Mouse (Mus musculus): Measurements from ENCODE around the gene Nfkbib. TPM values are rescaled to one million over a fixed set of nuclear protein-coding genes. Genes with fewer than 3 reads are reported as not detected.

Gene Nfkbib
- polyA plus RNA-seq, 1 experiment from 2014 or later: 38.9 TPM

- no peak for ATAC-seq (ENCODE audit: insufficient number of reproducible peaks, insufficient read depth, low FRiP score, low read depth)
- Histone ChIP-seq H3K4me1 (ENCODE audit: control insufficient read depth, insufficient read depth, low read length) (peaks cover 5% of the 10 kb centered on the region; the same call in 1 of the 2 replicates), H3K9ac (replicated peaks; ENCODE audit: low read depth, low read length) (no peak overlapping the region), H3K4me3 (ENCODE audit: low read depth, low read length) (no peak overlapping the region), H3K9me3 (ENCODE audit: control insufficient read depth, low read depth, low read length) (no peaks in the 10 kb centered on the region), H3K4me2 (replicated peaks; ENCODE audit: low read depth, low read length) (no peak overlapping the region), H3K36me3 (ENCODE audit: control insufficient read depth, insufficient read depth, low read length) (peaks cover 15% of the 10 kb centered on the region), H3K27ac (ENCODE audit: low read length) (no peak overlapping the region), H3K27me3 (ENCODE audit: control insufficient read depth, insufficient read depth, low read length) (no peaks in the 10 kb centered on the region)
- WGBS: 90% methylated on average over 8 of the region's 8 CpGs
Measured at GRCm38 (mm10) chr7:28781261-28781663, 13.9 kb upstream of the Nfkbib start.

GRCm38 (mm10) chr7:28780857-28781256 is 13.5 kb upstream of the Nfkbib start:
- Histone ChIP-seq H3K4me3 (ENCODE audit: low read depth, low read length) (no peak overlapping the region), H3K9me3 (ENCODE audit: control insufficient read depth, low read depth, low read length) (no peaks in the 10 kb centered on the region), H3K4me1 (ENCODE audit: control insufficient read depth, insufficient read depth, low read length) (peaks cover 5% of the 10 kb centered on the region; the same call in 1 of the 2 replicates), H3K27me3 (ENCODE audit: control insufficient read depth, insufficient read depth, low read length) (no peaks in the 10 kb centered on the region), H3K27ac (ENCODE audit: low read length) (no peak overlapping the region; the same call in 1 of the 2 replicates), H3K9ac (replicated peaks; ENCODE audit: low read depth, low read length) (no peak overlapping the region), H3K36me3 (ENCODE audit: control insufficient read depth, insufficient read depth, low read length) (peaks cover 12% of the 10 kb centered on the region), H3K4me2 (replicated peaks; ENCODE audit: low read depth, low read length) (no peak overlapping the region)
- 76% methylated on average over 7 of the region's 7 CpGs for WGBS
- ATAC-seq (ENCODE audit: insufficient number of reproducible peaks, insufficient read depth, low FRiP score, low read depth): no peak

GRCm38 (mm10) chr7:28780067-28780658 is 12.9 kb upstream of the Nfkbib start:
- peaks cover 12% of the 10 kb centered on the region for H3K36me3 ChIP-seq (ENCODE audit: control insufficient read depth, insufficient read depth, low read length)
- ATAC-seq (ENCODE audit: insufficient number of reproducible peaks, insufficient read depth, low FRiP score, low read depth): peak; percentile 70; the same call in 1 of the 2 replicates
- 39% methylated on average over 6 of the region's 6 CpGs for WGBS
- H3K9ac ChIP-seq (replicated peaks; ENCODE audit: low read depth, low read length): no peak overlapping the region
- H3K9me3 ChIP-seq (ENCODE audit: control insufficient read depth, low read depth, low read length): no peaks in the 10 kb centered on the region
- no peak overlapping the region for H3K4me2 ChIP-seq (replicated peaks; ENCODE audit: low read depth, low read length)
- peaks cover 5% of the 10 kb centered on the region; the same call in 1 of the 2 replicates for H3K4me1 ChIP-seq (ENCODE audit: control insufficient read depth, insufficient read depth, low read length)
- H3K27ac ChIP-seq (ENCODE audit: low read length): peak overlapping the region; percentile 55; the same call in 1 of the 2 replicates
- no peak overlapping the region for H3K4me3 ChIP-seq (ENCODE audit: low read depth, low read length)
- no peaks in the 10 kb centered on the region for H3K27me3 ChIP-seq (ENCODE audit: control insufficient read depth, insufficient read depth, low read length)

GRCm38 (mm10) chr7:28778825-28779224 is 11.5 kb upstream of the Nfkbib start:
- no peak overlapping the region for H3K4me2 ChIP-seq (replicated peaks; ENCODE audit: low read depth, low read length)
- ATAC-seq (ENCODE audit: insufficient number of reproducible peaks, insufficient read depth, low FRiP score, low read depth): no peak

GRCm38 (mm10) chr7:28775129-28775528 is 7.8 kb upstream of the Nfkbib start:
- Histone ChIP-seq H3K27ac (ENCODE audit: low read length) (no peak overlapping the region), H3K27me3 (ENCODE audit: control insufficient read depth, insufficient read depth, low read length) (no peaks in the 10 kb centered on the region), H3K36me3 (ENCODE audit: control insufficient read depth, insufficient read depth, low read length) (peaks cover 10% of the 10 kb centered on the region), H3K9ac (replicated peaks; ENCODE audit: low read depth, low read length) (no peak overlapping the region), H3K4me3 (ENCODE audit: low read depth, low read length) (no peak overlapping the region), H3K4me1 (ENCODE audit: control insufficient read depth, insufficient read depth, low read length) (peaks cover under 1% of the 10 kb centered on the region; the same call in 1 of the 2 replicates), H3K4me2 (replicated peaks; ENCODE audit: low read depth, low read length) (no peak overlapping the region), H3K9me3 (ENCODE audit: control insufficient read depth, low read depth, low read length) (no peaks in the 10 kb centered on the region)
- ATAC-seq (ENCODE audit: insufficient number of reproducible peaks, insufficient read depth, low FRiP score, low read depth): no peak
- WGBS: 86% methylated on average over 7 of the region's 7 CpGs

More at GRCm38 (mm10) chr7:28778825-28779224, 11.5 kb upstream of the Nfkbib start:
- Histone ChIP-seq H3K9ac (replicated peaks; ENCODE audit: low read depth, low read length) (no peak overlapping the region), H3K4me3 (ENCODE audit: low read depth, low read length) (no peak overlapping the region), H3K27me3 (ENCODE audit: control insufficient read depth, insufficient read depth, low read length) (no peaks in the 10 kb centered on the region), H3K9me3 (ENCODE audit: control insufficient read depth, low read depth, low read length) (no peaks in the 10 kb centered on the region), H3K27ac (ENCODE audit: low read length) (no peak overlapping the region), H3K4me1 (ENCODE audit: control insufficient read depth, insufficient read depth, low read length) (peaks cover 5% of the 10 kb centered on the region; the same call in 1 of the 2 replicates), H3K36me3 (ENCODE audit: control insufficient read depth, insufficient read depth, low read length) (peaks cover 9% of the 10 kb centered on the region)
- WGBS: 77% methylated on average over 9 of the region's 9 CpGs

- H3K9ac ChIP-seq (replicated peaks; ENCODE audit: low read depth, low read length): no peak overlapping the region
- no peak overlapping the region for H3K4me2 ChIP-seq (replicated peaks; ENCODE audit: low read depth, low read length)
- H3K27ac ChIP-seq (ENCODE audit: low read length): no peak overlapping the region
- H3K9me3 ChIP-seq (ENCODE audit: control insufficient read depth, low read depth, low read length): no peaks in the 10 kb centered on the region
- no peaks in the 10 kb centered on the region for H3K4me1 ChIP-seq (ENCODE audit: control insufficient read depth, insufficient read depth, low read length)
- peaks cover 10% of the 10 kb centered on the region for H3K36me3 ChIP-seq (ENCODE audit: control insufficient read depth, insufficient read depth, low read length)
- WGBS: 86% methylated on average over 12 of the region's 12 CpGs
- H3K4me3 ChIP-seq (ENCODE audit: low read depth, low read length): no peak overlapping the region
- no peak for ATAC-seq (ENCODE audit: insufficient number of reproducible peaks, insufficient read depth, low FRiP score, low read depth)
- H3K27me3 ChIP-seq (ENCODE audit: control insufficient read depth, insufficient read depth, low read length): no peaks in the 10 kb centered on the region
Measured at GRCm38 (mm10) chr7:28774164-28774563, 6.9 kb upstream of the Nfkbib start.

- Histone ChIP-seq H3K4me3 (ENCODE audit: low read depth, low read length) (no peak overlapping the region), H3K9me3 (ENCODE audit: control insufficient read depth, low read depth, low read length) (no peaks in the 10 kb centered on the region), H3K36me3 (ENCODE audit: control insufficient read depth, insufficient read depth, low read length) (peaks cover 10% of the 10 kb centered on the region), H3K4me1 (ENCODE audit: control insufficient read depth, insufficient read depth, low read length) (no peaks in the 10 kb centered on the region), H3K4me2 (replicated peaks; ENCODE audit: low read depth, low read length) (no peak overlapping the region), H3K27me3 (ENCODE audit: control insufficient read depth, insufficient read depth, low read length) (no peaks in the 10 kb centered on the region), H3K9ac (replicated peaks; ENCODE audit: low read depth, low read length) (no peak overlapping the region), H3K27ac (ENCODE audit: low read length) (no peak overlapping the region)
- WGBS: 62% methylated on average over 3 of the region's 3 CpGs
- no peak for ATAC-seq (ENCODE audit: insufficient number of reproducible peaks, insufficient read depth, low FRiP score, low read depth)
Measured at GRCm38 (mm10) chr7:28773163-28773562, 5.9 kb upstream of the Nfkbib start.

- Histone ChIP-seq H3K27me3 (ENCODE audit: control insufficient read depth, insufficient read depth, low read length) (no peaks in the 10 kb centered on the region), H3K27ac (ENCODE audit: low read length) (no peak overlapping the region), H3K4me3 (ENCODE audit: low read depth, low read length) (no peak overlapping the region), H3K4me2 (replicated peaks; ENCODE audit: low read depth, low read length) (no peak overlapping the region), H3K9ac (replicated peaks; ENCODE audit: low read depth, low read length) (no peak overlapping the region), H3K4me1 (ENCODE audit: control insufficient read depth, insufficient read depth, low read length) (peaks cover 8% of the 10 kb centered on the region), H3K36me3 (ENCODE audit: control insufficient read depth, insufficient read depth, low read length) (peaks cover 4% of the 10 kb centered on the region), H3K9me3 (ENCODE audit: control insufficient read depth, low read depth, low read length) (no peaks in the 10 kb centered on the region)
- ATAC-seq (ENCODE audit: insufficient number of reproducible peaks, insufficient read depth, low FRiP score, low read depth): no peak
- WGBS: 90% methylated on average over 11 of the region's 11 CpGs
Measured at GRCm38 (mm10) chr7:28771867-28772266, 4.6 kb upstream of the Nfkbib start.

- no peak overlapping the region for H3K4me3 ChIP-seq (ENCODE audit: low read depth, low read length)
- no peak overlapping the region for H3K9ac ChIP-seq (replicated peaks; ENCODE audit: low read depth, low read length)
- 91% methylated on average over 3 of the region's 3 CpGs for WGBS
- no peaks in the 10 kb centered on the region for H3K9me3 ChIP-seq (ENCODE audit: control insufficient read depth, low read depth, low read length)
- no peak overlapping the region for H3K27ac ChIP-seq (ENCODE audit: low read length)
- H3K36me3 ChIP-seq (ENCODE audit: control insufficient read depth, insufficient read depth, low read length): peaks cover 4% of the 10 kb centered on the region; the same call in 1 of the 2 replicates
- H3K4me2 ChIP-seq (replicated peaks; ENCODE audit: low read depth, low read length): no peak overlapping the region
- peaks cover 13% of the 10 kb centered on the region for H3K4me1 ChIP-seq (ENCODE audit: control insufficient read depth, insufficient read depth, low read length)
- no peaks in the 10 kb centered on the region for H3K27me3 ChIP-seq (ENCODE audit: control insufficient read depth, insufficient read depth, low read length)
- no peak for ATAC-seq (ENCODE audit: insufficient number of reproducible peaks, insufficient read depth, low FRiP score, low read depth)
Measured at GRCm38 (mm10) chr7:28770309-28770708, 3.0 kb upstream of the Nfkbib start.

Measured in stomach, embryonic 14.5 days (tissue).